Mouse (Mus musculus) activated CD4-positive, CD25-positive, alpha-beta regulatory T cell, adult 4 months (primary cell): Measurements from ENCODE around the gene Cdkal1. TPM values are rescaled to one million over a fixed set of nuclear protein-coding genes. Genes with fewer than 3 reads are reported as not detected.

Experiments used
- ATAC-seq: one replicate; pipeline ENCODE4 v1.8.0; 2017
- polyA plus RNA-seq, 2 experiments: library from polyadenylated mRNA; unstranded; fragments of 100-300 nt; shearing (Covaris generic); gene quantifications; one replicate each; pipeline ENCODE4 v1.2.1; 2017

Cdkal1 gene
- polyA plus RNA-seq, 2 experiments from 2014 or later: 28.7 to 40.9 TPM

DNA sequence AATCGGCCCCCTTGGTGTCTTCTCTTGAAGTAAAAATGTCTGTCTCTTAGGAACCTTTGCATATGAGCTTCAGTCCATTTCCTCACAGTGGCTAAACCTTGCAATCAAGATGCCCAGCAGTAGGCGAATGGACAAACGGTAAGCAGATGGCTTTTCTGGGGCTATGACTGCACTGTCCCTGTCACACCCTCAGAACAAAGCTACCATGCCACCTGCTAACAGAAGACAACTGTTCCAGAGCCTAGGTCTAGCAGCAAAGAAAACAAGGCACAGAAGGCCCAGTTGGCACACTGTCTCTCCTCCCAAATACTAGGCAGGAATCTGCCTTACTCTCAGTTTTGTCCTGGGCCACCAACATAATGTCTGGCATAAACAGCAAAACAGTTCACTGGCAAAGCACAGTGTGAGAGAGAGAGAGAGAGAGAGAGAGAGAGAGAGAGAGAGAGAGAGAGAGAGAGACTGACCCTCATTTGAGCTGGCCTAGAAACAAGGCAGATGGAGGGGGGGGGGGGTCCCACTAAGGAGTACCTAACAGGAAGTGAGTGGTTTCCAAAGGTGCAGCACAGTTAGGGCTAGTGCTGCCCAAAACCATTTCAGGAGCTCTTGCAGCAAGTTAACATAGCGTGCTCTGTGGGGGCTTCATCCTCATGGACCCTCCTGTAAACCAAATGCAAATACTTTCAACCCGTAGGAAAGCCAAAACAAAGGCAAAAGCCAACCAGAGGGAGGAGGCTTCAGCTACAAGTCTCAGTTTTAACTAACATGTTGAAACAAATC, 95.6 kb downstream of the Cdkal1 start:
- ATAC-seq: no peak

DNA sequence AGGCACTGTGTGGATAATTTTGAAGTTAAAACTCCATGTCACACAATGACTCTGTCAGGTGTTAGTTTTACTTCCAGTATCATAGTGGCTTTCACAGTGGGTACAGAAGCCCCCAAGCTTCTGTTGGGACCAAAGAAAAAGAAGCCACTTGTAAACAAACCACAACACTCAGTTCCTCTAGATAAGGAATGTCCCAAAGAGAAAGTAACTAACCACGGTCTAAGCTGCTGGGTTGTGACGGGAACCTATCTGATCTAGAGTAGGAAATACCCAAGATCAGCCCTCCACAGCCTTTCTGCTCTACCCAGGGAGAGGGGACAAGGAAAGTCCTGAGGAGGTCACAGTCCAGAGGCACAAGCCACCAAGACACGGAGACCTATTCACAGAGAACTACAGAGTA, 99.4 kb downstream of the Cdkal1 start:
- ATAC-seq: no peak

DNA sequence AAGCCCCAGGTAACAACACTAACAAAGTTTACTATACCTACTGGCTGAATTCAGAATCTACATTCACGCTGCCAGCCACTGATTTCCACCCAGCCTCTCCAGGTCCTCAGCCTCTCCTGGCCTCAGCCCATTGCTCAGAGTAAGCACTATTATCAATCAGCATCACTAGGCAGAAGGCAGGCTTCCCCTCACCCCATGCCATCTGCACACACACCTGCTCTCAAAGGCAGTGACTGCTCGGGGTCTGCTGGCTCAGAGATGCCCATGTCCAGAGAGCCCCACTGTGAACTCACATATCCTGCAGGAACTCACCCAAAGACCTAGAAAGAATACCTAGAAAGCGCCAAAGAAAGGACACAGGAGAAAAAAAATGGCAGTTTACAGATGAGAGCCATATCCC, 102.2 kb downstream of the Cdkal1 start:
- no peak for ATAC-seq

DNA sequence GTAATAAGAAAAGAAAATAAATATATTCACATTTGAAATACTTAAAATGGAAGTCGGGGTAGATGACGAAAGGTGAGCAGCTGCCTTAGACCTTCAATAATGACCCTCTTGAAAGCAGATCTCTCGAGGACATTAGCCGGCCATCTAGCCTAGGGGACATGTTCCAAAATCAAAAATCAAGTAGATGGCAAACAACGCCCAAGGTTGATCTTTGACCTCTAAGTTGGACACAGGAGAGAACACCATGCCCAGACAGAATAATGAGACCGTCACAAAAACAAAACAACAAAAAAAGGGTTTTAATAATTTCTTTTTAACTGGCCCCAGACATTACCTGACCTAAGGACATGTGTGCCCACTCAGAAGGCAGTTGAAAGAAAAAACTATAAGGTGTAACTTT, 103.4 kb downstream of the Cdkal1 start:
- no peak for ATAC-seq

DNA sequence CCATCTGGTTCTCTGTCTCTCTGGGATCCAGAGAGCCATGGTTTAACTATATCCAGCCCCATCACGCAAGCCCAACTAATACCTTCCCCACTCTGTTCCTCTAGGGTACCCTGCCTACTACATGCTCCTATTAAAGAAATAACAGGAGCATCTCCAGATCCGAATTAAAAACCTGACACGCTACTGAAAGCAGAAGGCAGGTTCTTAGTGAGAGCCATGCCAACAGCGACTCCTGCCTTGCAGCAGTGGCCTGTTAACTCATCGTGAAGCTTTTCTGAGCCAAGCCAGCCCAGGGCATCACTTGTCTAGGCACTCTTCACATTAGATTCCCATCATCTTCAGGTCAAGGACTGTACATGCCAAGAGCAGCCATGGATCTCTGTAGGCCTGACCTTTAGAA, 104.3 kb downstream of the Cdkal1 start:
- no peak for ATAC-seq

DNA sequence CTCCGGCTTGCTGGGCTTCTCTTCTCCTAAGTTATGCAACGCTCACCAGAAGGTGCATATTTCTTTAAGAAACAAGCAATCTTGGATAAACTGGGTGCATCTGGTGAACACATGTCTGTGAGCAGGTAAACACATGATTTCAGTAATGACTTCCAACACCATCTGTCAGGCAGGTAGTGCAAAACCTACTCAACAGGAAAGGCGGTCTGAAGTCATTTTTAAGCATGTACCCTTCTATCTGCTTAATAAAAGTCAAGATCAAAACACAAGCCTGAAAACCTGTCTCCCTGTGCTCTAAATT, 108.2 kb downstream of the Cdkal1 start:
- no peak for ATAC-seq

DNA sequence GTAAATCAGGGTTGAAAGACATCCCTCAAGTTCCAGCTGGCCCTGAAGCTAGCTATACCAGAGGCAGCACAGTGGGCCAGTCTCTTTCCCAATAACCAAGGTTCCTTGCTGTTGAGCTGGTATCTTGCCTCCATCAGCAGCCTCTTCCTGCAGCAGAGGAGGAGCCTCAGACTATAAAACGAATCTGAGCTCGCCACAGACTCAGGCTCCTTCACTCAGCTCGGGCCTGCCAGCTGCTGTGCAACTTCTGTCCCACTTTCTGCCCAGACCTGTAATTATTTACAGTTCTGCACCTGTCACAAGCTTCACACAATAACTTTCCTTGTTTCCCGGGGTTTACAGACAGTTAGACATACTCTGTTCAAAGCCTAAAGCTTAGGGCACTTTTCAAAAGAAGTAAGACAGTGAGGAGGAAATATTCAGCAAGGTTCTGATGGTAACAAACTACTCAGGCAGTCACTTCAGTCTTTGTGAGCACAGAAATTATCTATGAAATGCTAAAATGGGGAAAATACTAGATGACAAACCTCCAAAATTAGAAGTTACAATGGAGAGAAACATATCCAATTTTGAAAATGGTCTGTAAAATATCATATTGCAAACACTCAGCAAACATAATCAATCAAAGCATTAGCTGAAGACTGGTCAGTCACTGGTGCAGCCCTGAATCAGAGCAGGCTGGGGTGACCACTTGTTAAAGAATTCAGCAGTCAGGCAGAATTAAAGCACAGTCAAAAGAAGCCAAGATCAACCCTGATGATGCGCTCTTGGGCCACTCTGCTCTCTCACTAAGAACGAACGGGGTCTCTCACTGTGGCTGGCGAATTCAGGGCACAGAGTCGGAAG, 108.8 kb downstream of the Cdkal1 start:
- no peak for ATAC-seq

DNA sequence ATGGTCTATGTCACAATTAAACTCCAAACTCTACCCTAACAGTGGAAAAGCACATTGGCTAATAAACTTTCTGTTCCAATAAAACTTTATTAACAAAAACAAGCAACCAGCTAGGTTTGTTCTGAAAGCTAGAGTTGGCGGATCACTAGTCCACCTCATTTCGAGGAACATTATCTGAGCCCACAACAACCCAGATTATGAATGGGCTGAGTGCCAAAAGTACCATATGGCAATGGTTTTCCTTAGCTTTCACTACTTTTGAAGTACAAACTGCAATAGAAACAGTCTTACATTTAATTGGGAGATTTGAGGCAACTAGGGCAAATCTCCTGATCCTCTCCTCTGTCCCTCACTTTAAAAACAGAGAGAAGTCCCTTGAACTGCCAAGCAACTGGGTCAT, 110.4 kb downstream of the Cdkal1 start:
- no peak for ATAC-seq

DNA sequence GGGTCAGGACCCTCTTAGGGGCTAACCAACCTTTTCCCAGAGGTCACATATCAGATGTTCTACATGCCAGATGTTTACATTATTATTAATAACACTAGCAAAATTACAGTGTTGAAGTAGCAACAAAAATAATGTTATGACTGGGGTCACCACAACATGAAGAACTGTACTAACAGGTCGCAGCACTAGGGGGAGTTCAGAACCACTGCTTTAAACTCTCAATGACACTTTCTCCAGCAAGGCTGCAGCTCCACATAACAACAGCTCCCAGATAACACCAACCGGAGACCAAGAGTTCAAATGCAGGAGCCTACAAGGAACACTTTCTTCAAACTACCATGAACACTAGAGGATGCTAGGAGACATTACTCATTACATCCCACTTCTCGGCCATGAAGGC, 111.3 kb downstream of the Cdkal1 start:
- no peak for ATAC-seq

DNA sequence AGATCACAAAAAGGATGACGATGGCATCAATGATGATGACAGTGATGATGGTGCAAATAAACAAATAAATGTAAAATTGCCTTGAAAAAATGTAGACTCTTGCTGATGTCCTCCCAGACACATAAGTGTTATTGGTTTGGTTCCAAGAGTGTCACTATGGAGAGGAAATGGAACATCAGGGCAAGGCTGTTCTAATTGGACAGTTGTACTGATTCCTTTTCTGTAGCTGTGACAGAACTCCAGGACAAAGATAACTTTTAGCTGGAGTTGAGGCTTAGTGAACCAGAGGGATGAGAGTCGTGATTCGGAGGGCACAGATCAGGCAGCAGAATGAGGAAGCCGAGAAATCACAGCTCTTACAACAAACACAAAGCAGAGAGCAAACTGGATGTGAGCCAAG, 111.7 kb downstream of the Cdkal1 start:
- no peak for ATAC-seq

DNA sequence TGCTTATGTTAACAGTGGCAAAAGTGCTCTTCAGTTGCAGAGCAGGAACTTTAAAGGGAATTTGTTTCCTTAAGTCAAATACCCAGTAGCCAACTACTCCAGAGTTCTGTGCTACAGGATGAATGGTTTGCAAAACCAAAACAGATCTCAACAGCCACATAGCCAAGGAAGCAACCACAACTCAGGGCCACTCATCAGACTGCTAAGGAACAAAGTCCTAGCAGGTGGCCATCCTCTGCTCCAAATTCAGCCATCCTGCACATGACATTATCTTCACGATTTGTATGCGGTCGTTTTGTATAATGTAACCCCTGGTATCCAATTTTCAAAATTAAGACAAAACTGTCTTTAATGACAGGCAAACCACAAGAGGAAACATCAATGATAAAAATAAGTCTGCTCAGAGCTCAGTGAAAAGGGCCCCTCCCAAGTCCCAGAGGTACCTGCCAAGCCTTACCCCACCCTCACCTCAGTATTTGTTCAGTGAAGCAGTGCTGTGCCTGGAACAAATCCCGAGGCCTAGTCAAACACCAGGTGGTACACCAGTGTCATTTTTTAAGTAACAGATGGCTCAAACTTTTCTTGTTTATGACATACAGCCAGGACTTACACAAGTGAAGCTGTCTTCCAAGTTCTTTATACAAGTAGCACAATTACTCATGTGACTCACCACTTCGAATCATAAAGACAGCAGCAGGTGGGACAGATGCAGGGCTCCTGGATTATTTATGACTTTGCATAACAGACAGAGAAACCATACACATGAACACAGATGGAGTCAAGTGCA, 117.6 kb downstream of the Cdkal1 start:
- ATAC-seq: no peak

DNA sequence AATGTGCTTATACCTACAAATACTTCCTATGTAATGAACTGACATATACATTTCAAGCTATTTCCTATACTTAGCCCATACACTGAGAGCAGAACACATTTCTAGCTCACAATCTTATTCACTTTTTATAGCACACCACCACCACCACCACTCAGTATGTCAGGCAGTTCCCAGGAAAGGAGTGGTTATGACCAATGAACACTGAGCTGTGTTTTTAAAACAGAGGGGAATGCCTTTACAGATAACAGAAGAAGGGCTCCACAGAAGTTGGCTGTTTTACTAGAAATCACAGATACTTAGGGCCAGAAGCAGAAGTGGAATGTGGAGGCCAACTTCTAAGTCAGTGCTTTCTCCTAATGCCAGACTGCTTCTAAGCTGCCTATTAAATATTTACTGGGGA, 121.0 kb downstream of the Cdkal1 start:
- no peak for ATAC-seq

DNA sequence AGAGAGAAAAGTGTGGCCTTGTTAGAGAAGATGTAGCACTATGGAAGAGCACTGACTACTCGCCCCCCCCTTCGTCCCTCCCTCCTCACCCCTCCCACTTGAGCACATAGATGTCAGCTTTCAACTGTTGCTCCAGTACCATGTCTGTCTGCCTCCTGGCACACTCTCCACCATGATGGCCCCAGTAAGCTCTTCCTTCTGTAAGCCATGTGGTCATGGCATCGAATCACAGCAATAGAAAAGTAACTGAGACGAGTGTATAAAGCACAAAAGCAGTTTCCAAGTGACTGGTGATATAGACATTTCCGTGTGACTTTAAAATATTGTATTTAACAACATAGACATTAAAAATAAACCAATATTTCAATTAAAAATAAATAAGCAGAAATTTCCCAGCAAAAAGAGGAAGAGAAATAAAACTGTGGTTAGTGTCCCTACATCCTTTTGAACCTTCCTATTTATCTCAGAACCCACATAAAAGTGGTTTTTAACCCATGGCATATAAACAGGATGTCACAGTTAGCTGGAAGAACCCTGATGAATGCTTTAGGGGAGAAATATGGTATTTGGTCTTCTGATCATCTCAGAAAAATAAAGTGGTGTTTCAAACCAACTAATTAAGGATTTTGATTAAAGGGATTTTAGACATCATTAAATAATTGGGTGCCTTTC, 129.2 kb downstream of the Cdkal1 start:
- ATAC-seq: no peak

DNA sequence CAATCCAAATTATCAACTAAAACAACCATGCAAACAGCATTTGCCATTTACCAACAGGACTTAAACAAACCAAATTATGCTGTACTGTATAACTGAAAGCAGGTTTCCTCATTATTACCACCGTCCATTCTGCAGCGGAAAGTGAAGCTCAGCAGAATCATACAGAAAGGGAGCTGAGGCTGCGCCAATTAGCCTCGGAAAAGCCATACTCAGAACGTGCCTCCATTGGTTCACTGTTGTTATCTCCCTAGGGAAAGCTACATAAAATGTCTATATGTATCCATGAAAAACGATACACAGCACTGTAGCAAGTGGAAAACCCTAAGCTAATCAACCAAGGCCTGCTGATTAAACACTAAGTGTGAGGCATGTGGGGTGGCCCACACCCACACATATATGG, 130.6 kb downstream of the Cdkal1 start:
- ATAC-seq: no peak

DNA sequence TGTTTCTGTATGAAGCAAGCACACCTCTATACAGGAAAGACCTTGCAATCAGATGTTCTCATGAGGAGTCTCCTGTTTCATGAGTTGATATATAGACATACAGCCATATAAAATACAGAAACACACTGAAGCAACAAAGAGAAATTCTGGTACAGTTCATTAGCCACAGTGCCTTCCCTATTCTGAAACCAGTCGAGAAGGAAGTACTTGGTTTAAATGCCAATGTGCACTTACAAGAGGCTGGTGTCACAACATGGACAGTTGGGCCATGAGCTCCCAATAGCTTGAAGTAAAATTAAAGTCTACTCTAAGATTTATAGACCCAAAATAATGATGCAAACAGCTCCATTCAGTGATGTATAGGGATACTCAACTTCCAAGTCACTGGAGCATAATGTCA, 132.3 kb downstream of the Cdkal1 start:
- no peak for ATAC-seq

DNA sequence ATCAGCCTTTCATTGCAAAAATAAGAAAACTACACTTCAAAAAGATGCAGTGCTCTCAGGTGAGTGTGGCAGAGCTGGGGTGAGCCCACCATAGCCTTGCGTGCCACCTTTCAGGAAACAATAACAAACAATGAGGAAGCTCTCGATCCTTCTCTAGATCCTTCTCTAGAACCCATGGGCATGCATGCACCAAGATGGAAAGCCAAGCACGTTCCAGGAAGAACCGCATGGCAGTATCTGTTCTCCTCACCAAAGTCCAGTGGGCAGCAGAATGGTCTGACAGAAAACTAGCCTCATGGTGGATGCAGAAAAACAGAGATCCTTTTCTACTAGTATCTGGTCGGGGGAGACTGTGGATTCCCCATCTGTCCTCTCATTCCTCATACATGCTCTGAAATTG, 134.3 kb downstream of the Cdkal1 start:
- ATAC-seq: no peak

DNA sequence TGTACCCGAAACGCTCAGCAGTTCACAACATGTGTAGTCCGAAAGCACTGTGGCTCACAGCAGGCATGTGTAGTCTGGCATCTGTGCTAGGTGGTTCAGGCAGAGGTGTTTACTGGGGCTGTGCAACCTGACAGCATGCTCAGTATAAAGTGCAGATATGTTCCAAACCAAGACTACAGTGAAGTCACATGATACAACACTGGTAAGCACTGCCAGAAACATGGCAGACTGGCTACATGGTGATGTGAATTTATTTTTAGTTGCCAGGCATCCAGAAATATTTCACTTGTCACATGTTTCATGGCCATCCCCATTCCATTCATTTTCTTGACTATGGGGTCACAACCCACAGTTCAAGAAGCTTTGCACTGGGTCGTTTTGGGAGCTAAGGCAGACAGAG, 138.9 kb downstream of the Cdkal1 start:
- no peak for ATAC-seq

DNA sequence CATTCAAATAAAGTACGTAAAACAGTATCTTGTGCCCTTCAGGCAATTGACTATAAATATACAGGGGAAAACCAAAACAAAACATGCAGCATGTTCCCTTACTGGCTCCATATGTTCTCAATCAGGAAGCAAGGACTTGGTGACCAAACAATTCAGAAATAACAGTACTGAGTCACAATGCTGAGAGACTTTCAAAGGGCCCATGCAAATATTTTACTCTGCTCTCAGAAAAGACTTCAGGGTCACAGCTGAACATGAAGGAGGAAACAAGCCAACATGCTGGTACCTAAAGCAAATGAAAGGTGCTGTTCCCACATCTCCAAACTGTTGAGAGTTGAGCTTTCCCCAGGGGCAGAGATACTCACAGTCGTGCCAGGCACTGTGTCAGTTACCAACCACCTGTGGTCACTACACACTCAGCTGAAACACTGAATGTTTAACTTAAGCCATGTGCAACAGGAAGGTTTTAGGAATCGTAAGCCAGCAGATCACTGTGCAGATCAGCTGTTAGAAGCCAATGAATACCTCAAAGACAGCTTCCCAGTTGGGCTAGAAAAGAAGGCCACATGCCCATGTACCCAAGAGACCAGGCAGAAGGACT, 140.1 kb downstream of the Cdkal1 start:
- ATAC-seq: no peak

DNA sequence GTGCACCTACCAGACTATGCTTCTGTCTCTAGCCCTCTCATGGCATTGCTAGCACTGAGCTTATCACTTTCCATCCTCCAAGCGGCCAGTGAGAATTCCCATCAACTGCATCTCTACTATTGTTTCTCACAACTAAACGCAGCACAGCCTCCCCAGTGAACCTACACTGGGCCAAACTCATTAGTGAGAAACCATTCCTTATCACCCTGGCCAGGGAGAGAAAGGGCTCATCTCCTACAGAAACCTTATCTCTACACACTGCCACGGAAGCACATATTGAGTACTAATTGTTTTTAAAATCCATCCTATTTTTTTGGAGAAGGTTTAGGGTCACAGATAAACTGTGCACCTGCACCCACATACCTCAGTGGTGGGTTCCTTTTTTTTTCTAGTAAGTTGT, 147.9 kb downstream of the Cdkal1 start:
- no peak for ATAC-seq

DNA sequence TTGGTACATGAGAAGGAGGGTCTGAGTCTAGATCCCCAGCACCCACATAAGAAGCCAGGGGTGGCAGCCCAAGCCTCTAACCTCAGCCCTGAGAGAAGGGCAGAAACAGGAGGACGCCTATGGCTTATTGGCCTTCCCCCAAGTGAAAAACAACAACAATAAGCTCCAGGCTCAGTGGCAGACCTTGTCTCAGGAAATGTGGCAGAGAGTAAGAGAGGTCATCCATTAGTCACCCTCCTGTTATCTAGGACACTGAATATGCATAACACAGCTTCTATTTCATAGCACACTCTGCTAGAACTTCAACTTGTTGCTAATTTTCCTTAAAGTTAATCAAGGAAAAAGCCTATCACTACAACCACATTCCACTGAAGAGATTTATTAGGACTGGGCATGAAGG, 154.1 kb downstream of the Cdkal1 start:
- no peak for ATAC-seq

DNA sequence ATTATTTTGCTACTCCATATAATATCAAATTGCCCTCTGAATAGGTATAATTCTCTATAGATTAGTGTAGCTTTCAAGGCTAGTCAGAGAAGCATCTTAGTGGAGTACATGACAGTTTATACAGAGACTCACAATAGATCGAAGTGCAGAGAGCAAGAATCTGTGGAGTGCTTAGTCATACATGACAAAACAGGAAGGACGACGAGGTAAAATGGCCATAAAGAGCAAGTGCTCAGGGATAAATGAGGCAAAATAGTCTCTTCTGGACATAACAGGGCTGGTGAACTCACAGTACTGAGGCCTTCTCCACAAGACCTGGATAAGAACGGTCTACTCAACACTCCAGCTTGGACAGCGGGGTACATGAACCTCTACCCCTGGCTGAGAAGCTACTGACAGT, 155.6 kb downstream of the Cdkal1 start:
- no peak for ATAC-seq

DNA sequence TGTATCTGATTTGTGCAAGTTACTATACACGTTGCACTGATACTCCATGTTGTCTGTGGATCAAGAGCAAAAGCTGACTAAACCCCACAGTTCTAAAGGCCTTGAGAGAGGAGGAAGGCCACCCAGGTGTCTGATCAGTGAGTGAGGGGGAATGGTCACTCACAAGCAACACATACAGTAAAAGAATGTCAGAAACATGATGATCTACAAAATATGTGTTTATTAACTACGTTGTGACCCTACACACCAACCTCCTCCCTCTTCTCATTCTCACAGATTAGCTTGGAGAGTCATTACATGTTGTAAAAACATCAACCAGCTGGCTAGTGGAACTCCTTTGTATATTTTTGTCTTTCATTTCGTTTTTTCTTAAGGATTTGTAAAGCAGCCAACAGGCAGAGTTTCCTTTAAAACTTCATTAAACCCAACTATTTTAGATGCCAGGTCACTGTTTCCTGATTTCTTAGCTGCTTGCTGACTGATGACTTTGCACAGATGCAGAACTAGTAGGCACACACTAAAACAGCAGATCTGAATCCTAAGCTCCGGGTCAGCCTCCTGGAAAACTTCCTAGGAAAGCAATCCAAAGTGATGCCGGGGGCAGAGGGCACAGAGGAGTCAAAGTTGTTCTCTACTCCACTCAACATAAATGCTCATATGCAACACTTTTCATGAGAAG, 157.0 kb downstream of the Cdkal1 start:
- ATAC-seq: no peak
